Mouse (Mus musculus): ENCODE results near the gene Igsf23.

Igsf23 gene

DNA sequence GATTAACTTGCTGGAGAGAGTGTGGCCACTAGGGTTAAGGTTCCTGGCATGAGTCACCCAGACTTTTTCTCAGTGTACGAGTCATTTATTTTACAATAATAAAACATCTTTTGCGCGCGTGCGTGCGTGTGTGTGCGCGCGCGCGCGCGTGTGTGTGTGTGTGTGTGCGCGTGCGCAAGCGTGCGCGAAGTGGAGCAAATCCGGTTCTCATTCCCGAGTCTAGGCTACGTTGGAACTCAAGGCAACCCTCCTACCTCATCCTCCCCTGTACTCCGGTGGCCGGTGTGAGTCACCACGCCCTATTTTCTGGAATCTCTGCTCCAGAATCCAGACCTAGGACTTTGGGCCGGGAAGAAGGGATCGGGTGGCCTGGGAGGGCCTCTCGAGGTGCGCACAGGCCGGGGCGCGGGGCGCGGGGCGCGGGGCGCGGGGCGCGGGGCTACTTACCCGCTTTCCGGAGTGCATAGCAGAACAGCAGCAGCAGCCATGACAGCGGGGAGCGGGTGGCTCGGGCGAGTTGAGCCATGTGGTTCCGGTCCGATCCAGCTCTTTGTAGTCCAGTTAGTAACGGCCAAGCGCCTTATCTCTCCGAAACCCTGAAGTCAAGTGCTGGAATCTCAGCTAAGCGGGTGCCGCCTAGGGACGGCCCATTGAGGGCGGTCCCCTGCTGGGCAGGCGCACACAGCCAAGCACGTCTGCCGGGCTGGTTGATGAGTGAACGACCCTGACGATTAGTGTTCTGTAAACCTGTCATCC lies 29.9 kb downstream of the Igsf23 start, which contains the start of gene Pvr:
Gene Pvr (minus strand): TSS at position 655 of the 756 bp plus-strand sequence.
- ChIA-PET CTCF (interaction anchor here in 2 of 4 experiments (0.5 to 1.3 kb wide), 3 partner anchors 9 to 13 kb away, joined by 3 to 5 read pairs (median 4); no protein-coding TSS in a partner anchor), POLR2A (interaction anchor here in 3 of 4 experiments (0.6 to 2.7 kb wide), 12 partner anchors 8 to 1092 kb away, joined by 3 to 16 read pairs (median 4); no protein-coding TSS in a partner anchor)

DNA sequence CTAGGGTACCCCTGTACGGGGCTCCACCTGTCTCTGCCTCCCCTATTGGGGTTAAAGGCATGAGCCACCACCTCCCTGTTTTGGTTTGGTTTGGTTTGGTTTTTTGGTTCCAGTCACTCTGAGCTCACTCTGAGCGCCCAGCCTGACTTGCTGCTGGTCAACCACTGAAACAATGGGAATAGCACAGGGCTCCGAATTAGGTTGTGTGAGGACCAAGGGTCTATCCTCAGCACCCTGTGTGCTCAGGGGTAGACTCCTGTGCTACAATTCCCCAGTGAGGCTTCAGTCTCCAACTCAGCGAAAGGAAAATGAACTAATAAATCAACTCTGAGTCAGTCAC lies 30.4 kb downstream of the Igsf23 start:
- POLR2A ChIA-PET, result interaction anchor here in 3 of 4 experiments (0.6 to 2.7 kb wide), 8 partner anchors 8 to 29 kb away, joined by 3 to 16 read pairs (median 4); no protein-coding TSS in a partner anchor
- CTCF ChIA-PET, result interaction anchor here (0.5 to 1.3 kb wide), 5 partner anchors 9 to 219 kb away, joined by 3 to 7 read pairs (median 4); no protein-coding TSS in a partner anchor

DNA sequence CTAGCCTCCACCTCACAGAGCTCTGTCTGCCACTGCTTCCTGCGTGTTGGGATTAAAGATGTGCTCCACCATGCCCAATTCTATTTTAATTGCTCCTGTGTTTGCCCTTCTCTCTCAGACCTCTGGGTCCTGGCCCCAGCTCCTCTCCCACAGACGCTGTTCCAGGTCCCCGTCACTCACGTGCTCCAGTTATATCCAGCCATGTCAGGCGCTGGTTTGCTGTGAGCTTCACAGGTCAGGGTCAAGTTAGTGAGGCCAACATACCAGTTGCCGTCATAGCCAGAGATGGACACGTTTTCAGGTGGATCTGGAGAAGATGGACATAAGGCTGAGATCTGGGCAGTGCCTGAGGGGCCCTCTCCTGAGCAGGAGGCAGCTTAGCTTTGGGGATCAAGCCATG lies 36.0 kb downstream of the Igsf23 start:
- ChIA-PET POLR2A (interaction anchor here in 3 of 4 experiments (0.6 to 2.3 kb wide), 7 partner anchors 14 to 108 kb away, joined by 3 to 17 read pairs (median 3); no protein-coding TSS in a partner anchor), CTCF (interaction anchor here in 2 of 4 experiments (0.6 to 1.8 kb wide), 5 partner anchors 25 to 97 kb away, joined by 3 to 6 read pairs (median 4); no protein-coding TSS in a partner anchor)

DNA sequence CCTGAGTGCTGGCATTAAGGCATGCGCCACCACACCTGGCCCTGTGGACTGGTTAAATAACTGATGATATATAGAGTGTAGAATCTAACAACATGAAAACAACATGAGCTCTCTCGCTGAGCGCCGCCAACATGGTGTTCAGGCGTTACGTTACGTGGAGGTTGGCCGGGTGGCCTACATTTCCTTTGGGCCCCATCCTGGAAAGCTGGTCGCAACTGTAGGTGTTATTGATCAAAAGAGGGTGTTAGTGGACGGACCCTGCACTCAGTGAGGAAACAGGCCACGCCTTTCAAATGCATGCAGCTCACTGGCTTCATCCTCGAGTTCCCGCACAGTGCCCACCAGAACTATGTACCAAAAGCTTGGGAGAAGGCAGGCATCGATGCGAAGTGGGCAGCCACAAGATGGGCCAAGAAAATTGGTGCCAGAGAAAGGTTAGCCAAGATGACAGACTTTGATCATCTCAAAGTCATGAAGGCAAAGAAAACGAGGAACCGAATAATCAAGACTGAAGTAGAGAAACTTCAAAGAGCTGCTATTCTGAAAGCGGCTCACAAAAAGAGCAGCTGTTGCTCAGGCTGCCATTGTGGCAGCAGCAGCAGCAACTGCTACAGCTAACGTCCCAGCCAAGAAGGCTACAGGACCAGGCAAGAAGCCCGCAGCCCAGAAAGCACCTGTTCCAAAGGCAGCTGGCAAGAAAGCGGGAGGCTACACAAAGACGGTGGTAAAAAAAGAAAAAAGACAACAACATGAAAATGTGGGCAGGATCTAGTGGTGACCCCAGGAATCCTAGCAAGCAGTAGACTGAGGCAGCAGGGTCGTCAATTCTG lies 38.6 kb downstream of the Igsf23 start:
- CTCF ChIA-PET, result interaction anchor here (0.6 to 2.2 kb wide), 21 partner anchors 8 to 488 kb away, joined by 3 to 17 read pairs (median 4); partner anchors contain the start of gene Ceacam19 (in 1 of the 4)
- POLR2A ChIA-PET, result interaction anchor here in 3 of 4 experiments (0.6 to 2.1 kb wide), 10 partner anchors 9 to 225 kb away, joined by 3 to 16 read pairs (median 4); partner anchors contain the start of genes Igsf23 (in 1 of the 3) and Pvr (in 1 of the 3)

DNA sequence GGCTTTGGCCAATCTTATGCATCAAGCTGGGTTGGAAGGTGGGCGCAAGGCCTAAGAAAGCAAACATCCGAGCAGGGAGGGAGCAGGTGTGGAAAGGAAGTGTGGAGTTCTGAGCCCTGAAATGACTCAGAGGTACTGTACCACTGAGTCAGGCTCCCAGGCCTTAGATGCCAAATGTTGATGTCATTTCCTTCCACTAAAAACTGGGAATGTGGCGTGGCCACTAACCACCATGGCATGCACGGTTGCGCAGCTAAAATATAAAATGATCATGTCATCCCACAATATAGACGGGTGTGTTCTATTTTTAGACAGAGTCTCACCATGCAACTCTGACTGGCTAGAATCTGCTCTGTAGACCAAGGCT lies 39.3 kb downstream of the Igsf23 start:
- CTCF ChIA-PET, result interaction anchor here in 3 of 4 experiments (0.6 to 2.3 kb wide), 23 partner anchors 9 to 242 kb away, joined by 3 to 17 read pairs (median 5); partner anchors contain the start of genes Ceacam19 (in 1 of the 3), Igsf23 (in 1 of the 3) and Pvr (in 1 of the 3)

DNA sequence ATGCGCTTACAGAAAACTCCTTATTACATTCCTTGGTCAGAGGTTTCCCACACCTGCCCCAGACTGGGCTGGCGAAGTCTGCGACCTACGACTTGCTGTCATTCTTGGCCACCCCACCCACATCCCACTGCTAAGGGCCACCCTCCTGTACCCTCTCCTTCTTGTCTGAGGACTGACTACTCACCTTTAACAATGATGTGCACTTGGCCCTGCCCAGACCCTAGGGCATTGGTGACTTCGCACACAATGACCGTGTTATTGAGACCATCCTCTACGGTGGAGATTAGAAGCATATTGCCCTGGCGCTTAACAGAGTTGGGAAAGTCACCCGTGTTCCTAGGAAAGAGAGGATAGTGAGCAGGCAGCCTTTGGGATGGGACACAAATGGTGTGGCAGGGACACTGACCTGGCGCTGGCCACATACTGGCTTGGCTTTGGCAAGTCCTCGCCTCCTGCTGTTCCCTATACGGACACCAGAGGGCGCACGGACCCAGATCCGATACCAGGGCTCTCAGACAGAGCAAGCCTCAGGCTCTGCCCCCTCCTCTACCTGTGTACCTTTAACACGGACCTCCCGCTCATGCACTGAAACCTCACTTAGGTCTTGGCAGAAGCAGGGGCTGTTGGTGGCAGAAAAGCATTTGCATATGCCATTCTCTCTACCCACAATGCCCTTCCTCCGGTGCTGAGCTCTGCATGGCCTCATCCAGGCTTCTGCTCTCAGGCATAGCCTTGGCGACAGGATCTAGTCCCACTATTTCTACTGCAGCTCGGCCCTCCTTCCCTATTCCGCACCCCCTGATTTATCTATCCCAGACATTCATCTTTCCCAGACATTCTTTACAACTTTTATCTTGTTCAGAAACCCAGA lies 39.9 kb downstream of the Igsf23 start:
- ChIA-PET POLR2A (interaction anchor here in 2 of 4 experiments (0.6 to 2.1 kb wide), 7 partner anchors 10 to 21 kb away, joined by 4 to 16 read pairs (median 5); partner anchors contain the start of gene Pvr (in 1 of the 2)), CTCF (interaction anchor here in 3 of 4 experiments (0.6 to 2.3 kb wide), 24 partner anchors 10 to 242 kb away, joined by 3 to 17 read pairs (median 4); partner anchors contain the start of genes Ceacam19 (in 1 of the 3), Igsf23 (in 1 of the 3) and Pvr (in 1 of the 3))

More for the DNA sequence above, 39.3 kb downstream of the Igsf23 start:
- POLR2A ChIA-PET, result interaction anchor here in 3 of 4 experiments (0.6 to 2.1 kb wide), 12 partner anchors 9 to 41 kb away, joined by 3 to 16 read pairs (median 4); partner anchors contain the start of genes Igsf23 (in 1 of the 3) and Pvr (in 1 of the 3)

DNA sequence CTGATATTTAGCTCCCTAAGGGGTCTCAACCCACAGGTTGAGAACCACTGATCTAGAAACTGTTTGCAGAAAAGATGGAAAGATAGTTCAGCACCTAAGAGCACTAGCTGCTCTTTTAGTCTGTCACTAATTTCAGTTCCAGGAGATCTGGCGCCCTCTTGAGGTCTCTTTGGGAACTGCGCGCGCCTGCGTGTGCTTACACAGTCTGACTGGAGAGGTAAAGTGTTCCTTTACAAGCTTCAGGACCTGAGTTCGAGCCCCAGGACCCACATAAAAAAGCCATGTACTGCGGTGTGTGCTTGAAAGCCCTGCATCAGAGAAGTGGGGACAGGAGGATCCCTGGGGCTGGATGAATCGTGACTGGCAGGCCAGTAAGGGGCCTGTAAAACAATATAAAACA lies 60.7 kb downstream of the Igsf23 start:
- ChIA-PET POLR2A (interaction anchor here in 3 of 4 experiments (0.7 to 1.1 kb wide), 5 partner anchors 13 to 93 kb away, joined by 3 to 7 read pairs (median 4); partner anchors contain the start of gene Cblc (in 1 of the 3)), CTCF (interaction anchor here (0.5 to 1.8 kb wide), 69 partner anchors 9 to 247 kb away, joined by 3 to 16 read pairs (median 4); partner anchors contain the start of genes Cblc (in 3 of the 4), Gm19345 (in 1 of the 4), Igsf23 (in 1 of the 4) and Nectin2 (in 1 of the 4))

DNA sequence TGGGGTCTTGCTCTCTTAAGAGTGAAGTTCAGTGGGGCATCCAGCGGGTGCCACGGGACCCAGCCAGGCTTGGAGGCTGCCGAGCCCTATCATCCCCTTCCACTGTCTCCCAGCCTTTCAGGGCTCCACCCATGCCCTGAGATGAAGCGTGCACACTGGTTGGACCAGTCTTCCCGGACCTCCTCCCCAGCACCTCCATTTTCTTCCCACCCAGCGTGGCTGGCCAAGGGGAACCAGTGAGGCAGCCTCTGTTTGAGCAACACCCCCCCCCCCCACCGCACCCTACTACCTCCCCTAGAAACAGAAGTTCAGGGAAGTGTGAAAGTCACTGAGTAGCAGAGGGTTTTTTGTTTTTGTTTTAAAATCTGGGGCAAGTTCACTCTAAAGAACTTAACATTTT lies 62.7 kb downstream of the Igsf23 start, which contains the start of gene Ceacam19:
Gene Ceacam19 (minus strand): TSS at position 117 of the 400 bp plus-strand sequence.
- ChIA-PET POLR2A (interaction anchor here in 1 of 4 experiments (0.5 kb wide), 1 partner anchor 187 kb away, joined by 4 read pairs; no protein-coding TSS in a partner anchor), CTCF (interaction anchor here in 1 of 4 experiments (0.8 kb wide), 1 partner anchor 24 kb away, joined by 3 read pairs; no protein-coding TSS in a partner anchor)
